Mouse (Mus musculus) hindbrain, embryonic 14.5 days (tissue): ENCODE measurements around the gene Med19. TPM values are rescaled to one million over a fixed set of nuclear protein-coding genes. Genes with fewer than 3 reads are reported as not detected.
"Not testable (repeated sequence)": the region's sequence is repeated elsewhere in the genome, so short reads cannot be mapped to it uniquely, and the experiment has no call there.

Experiments
- ATAC-seq: fragments of 200-750 bp; cut with Nextera tagmentation; 2 replicates; pipeline ENCODE4 v1.8.0; 2017; ENCODE audit warnings: moderate number of reproducible peaks, mild to moderate bottlenecking, moderate TSS enrichment, moderate library complexity; ENCODE audit not compliant: low FRiP score
- DNase-seq: peaks from one replicate; pipeline ENCODE4 v3.0.0-alpha.2; 2015; ENCODE audit warnings: low spot score
- H3K27ac ChIP-seq: fragments of 300-500 bp; sonication (generic); 2 replicates; pipeline ENCODE4 v1.5.1; 2014; ENCODE audit warnings: mild to moderate bottlenecking, moderate library complexity
- H3K27me3 ChIP-seq: fragments of 300-500 bp; sonication (generic); 2 replicates; pipeline ENCODE4 v1.6.1; 2014; ENCODE audit warnings: mild to moderate bottlenecking, low read length, mixed read lengths; ENCODE audit not compliant: control insufficient read depth, insufficient read depth
- H3K36me3 ChIP-seq: fragments of 300-500 bp; sonication (generic); replicated peaks from 2 replicates; pipeline ENCODE4 v1.6.1; 2014; ENCODE audit not compliant: control insufficient read depth, insufficient read depth
- H3K4me1 ChIP-seq: fragments of 300-500 bp; sonication (generic); replicated peaks from 2 replicates; pipeline ENCODE4 v1.6.1; 2014; ENCODE audit warnings: antibody characterized with exemption, low read length, mixed read lengths; ENCODE audit not compliant: control insufficient read depth, insufficient read depth
- H3K4me2 ChIP-seq: fragments of 300-500 bp; sonication (generic); replicated peaks from 2 replicates; pipeline ENCODE4 v1.6.1; 2014; ENCODE audit warnings: mild to moderate bottlenecking, moderate library complexity
- H3K4me3 ChIP-seq: fragments of 300-500 bp; sonication (generic); replicated peaks from 2 replicates; pipeline ENCODE4 v1.5.1; 2014; ENCODE audit warnings: mild to moderate bottlenecking, low read length
- H3K9ac ChIP-seq: fragments of 300-500 bp; sonication (generic); 2 replicates; pipeline ENCODE4 v1.6.1; 2014
- H3K9me3 ChIP-seq: fragments of 300-500 bp; sonication (generic); 2 replicates; pipeline ENCODE4 v1.6.1; 2016; ENCODE audit warnings: low read length; ENCODE audit not compliant: control insufficient read depth
- WGBS: fragments of 180-500 bp; shearing (Covaris S2); extraction: QIAGEN DNeasy Blood & Tissue Kit; methylation state at CpG from one replicate; pipeline ENCODE4 v1.1.7; 2014; 5-methylcytosine and 5-hydroxymethylcytosine counted together
- polyA plus RNA-seq: library from polyadenylated mRNA; unstranded; fragments of >200 nt; fragmentation: Nextera tagmentation; extraction: Ambion mirVana; gene quantifications from 2 replicates; pipeline ENCODE4 v1.2.1, GENCODE M21; 2014

The Med19 gene
- polyA plus RNA-seq, 1 experiment from 2014 or later: 61.3 TPM

DNA sequence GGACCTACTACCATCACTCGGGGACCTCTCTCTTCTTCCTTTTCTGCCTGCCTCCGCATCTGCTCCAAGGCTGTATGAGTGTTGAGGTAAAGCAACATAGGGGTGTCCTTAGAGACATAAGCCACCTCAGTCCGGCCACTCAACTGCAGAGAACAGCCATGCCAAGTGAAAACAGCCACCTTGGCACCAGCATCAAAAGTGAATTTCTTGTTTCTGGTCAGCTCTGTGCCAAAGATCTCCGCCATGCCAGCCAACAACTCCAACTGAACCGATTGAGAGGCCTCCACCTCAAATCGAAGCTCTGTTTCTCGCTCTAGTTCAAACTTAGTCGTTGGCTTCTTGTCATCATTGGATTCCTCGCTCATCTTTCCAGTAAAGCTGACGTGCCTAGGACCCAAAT lies 47.6 kb downstream of the Med19 start:
- Histone ChIP-seq H3K4me1 (peaks cover 13% of the 10 kb centered on the region), H3K9ac (no peak overlapping the region), H3K27me3 (no peaks in the 10 kb centered on the region), H3K4me2 (peak overlapping the region; percentile 97), H3K9me3 (no peaks in the 10 kb centered on the region), H3K4me3 (no peak overlapping the region), H3K36me3 (peaks cover 41% of the 10 kb centered on the region), H3K27ac (no peak overlapping the region)
- DNase-seq (no peak), ATAC-seq (no peak)
- WGBS: 94% methylated on average over 10 of the region's 10 CpGs

DNA sequence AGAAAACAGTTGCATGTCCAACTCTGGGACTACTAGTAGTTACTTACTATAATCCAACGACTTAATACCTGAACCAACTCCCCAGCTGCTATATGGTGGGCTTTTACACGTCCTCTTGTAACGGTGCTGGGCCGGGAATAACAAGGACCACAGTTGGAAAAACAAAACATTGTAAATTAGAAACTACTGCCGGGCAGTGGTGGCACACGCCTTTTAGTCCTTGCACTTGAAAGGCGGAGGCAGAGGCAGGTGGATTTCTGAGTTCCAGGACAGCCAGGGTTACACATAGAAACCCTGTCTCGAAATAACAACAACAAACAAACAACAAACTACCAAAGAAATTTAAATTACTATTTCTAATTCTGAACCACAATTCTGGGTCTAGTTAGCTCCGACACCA lies 48.5 kb downstream of the Med19 start:
- Histone ChIP-seq H3K4me1 (peaks cover 13% of the 10 kb centered on the region), H3K4me2 (peak overlapping the region; percentile 97), H3K27me3 (no peaks in the 10 kb centered on the region), H3K36me3 (peaks cover 32% of the 10 kb centered on the region), H3K9ac (peak overlapping the region; percentile 57), H3K4me3 (peak overlapping the region; percentile 61), H3K9me3 (no peaks in the 10 kb centered on the region), H3K27ac (no peak overlapping the region)
- ATAC-seq (0 out of 2 replicates have a peak, but pooled peaks have one; percentile 15), DNase-seq (no peak)
- 5% methylated on average over 9 of the region's 9 CpGs for WGBS

GRCm38 (mm10) chr2:84727172-84727858 lies 49.1 kb downstream of the Med19 start, which contains the start of gene Clp1:
Gene Clp1, minus strand, starts transcription at chr2:84727350.
- peak; percentile 97 for DNase-seq
- under 1% methylated on average over 39 of the region's 39 CpGs for WGBS
- H3K4me2 ChIP-seq: peak within 1 kb of the TSS; percentile 97

GRCm38 (mm10) chr2:84728191-84728590 lies 50.0 kb downstream of the Med19 start:
- H3K27me3 ChIP-seq, DNase-seq, H3K27ac ChIP-seq, ATAC-seq, H3K9me3 ChIP-seq, H3K4me2 ChIP-seq, H3K9ac ChIP-seq, H3K4me3 ChIP-seq: not testable (repeated sequence)
- 82% methylated on average over 5 of the region's 5 CpGs for WGBS
- H3K36me3 ChIP-seq: peaks cover 22% of the 10 kb centered on the region
- peaks cover 14% of the 10 kb centered on the region for H3K4me1 ChIP-seq

More at GRCm38 (mm10) chr2:84727172-84727858, 49.1 kb downstream of the Med19 start, which contains the start of gene Clp1:
- H3K9ac ChIP-seq: peak within 1 kb of the TSS; percentile 57
- no peaks in the 10 kb centered on the region for H3K9me3 ChIP-seq
- H3K27me3 ChIP-seq: no peaks in the 10 kb centered on the region
- ATAC-seq: peak; percentile 95
- peaks cover 13% of the 10 kb centered on the region for H3K4me1 ChIP-seq
- H3K27ac ChIP-seq: peak within 1 kb of the TSS; percentile 75
- peaks cover 26% of the 10 kb centered on the region for H3K36me3 ChIP-seq
- peak within 1 kb of the TSS; percentile 61 for H3K4me3 ChIP-seq

GRCm38 (mm10) chr2:84731206-84731605 lies 53.0 kb downstream of the Med19 start:
- H3K27me3 ChIP-seq: no peaks in the 10 kb centered on the region
- H3K9ac ChIP-seq: no peak overlapping the region
- peaks cover 28% of the 10 kb centered on the region for H3K4me1 ChIP-seq
- no peaks in the 10 kb centered on the region for H3K9me3 ChIP-seq
- no peak overlapping the region for H3K4me2 ChIP-seq
- no peaks in the 10 kb centered on the region for H3K36me3 ChIP-seq
- 79% methylated on average over 3 of the region's 3 CpGs for WGBS
- no peak overlapping the region for H3K27ac ChIP-seq
- H3K4me3 ChIP-seq: no peak overlapping the region
- no peak for DNase-seq
- ATAC-seq: no peak

DNA sequence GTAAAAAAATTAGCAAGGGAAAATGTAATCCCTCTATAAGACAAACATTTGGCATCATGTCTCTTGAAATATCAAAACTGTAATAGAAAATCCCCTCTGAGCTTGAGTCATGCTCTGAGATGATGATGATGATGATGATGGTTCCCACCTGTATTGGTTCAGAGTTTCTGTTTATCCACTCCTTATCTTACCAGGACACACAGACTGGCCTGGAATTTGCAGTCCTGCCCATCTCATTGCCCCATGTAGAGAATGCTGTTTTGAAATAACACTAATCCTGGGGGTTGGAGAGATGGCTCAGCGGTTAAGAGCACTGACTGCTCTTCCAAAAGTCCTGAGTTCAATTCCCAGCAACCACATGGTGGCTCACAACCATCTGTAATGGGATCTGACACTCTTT lies 54.2 kb downstream of the Med19 start:
- no peak overlapping the region for H3K4me3 ChIP-seq
- no peaks in the 10 kb centered on the region for H3K36me3 ChIP-seq
- H3K27me3 ChIP-seq: no peaks in the 10 kb centered on the region
- H3K9ac ChIP-seq: no peak overlapping the region
- H3K4me2 ChIP-seq: no peak overlapping the region
- DNase-seq (no peak), ATAC-seq (no peak)
- WGBS: 83% methylated on average over 1 of the region's 1 CpGs
- peaks cover 34% of the 10 kb centered on the region for H3K4me1 ChIP-seq
- no peaks in the 10 kb centered on the region for H3K9me3 ChIP-seq
- no peak overlapping the region for H3K27ac ChIP-seq

DNA sequence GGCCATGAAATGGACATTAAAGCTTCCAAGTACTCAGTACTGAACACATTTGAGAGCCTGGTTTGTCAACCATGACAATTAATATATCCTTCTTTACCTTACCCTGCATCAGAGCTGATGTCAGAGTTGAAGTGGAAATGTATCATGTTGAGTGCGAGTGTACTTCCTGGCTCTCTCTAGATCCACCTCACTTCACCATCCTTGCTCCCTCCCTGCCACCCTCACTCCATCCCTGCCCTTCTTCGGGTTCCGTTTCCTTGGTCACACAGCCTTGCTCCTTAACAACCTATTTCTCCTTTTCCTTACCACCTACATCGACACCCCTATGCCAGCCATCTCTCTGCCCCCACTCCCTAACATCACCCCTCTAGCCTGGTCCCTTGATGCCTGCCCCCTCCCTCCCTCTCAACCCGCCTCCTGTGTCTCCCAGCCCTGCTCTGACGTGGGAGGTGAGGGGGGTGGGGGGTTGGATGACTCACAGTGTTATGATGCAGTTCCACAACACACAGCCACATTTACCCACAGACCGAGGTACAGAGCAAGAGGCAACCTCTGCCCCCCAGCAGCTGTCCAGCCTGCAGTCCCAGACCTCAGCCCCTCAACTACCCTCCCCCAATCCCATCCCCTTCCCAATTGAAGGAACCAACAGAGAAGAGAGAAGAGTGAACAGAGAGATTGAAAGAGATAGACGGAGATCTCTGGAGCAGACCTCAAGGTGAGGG lies 55.5 kb downstream of the Med19 start, which contains the start of gene Ypel4:
Gene Ypel4, plus strand, starts transcription at position 480 of the 722 bp plus-strand sequence.
- Histone ChIP-seq H3K9me3 (no peaks in the 10 kb centered on the region), H3K9ac (peak within 1 kb of the TSS; percentile 91), H3K27me3 (no peaks in the 10 kb centered on the region), H3K4me1 (peaks cover 45% of the 10 kb centered on the region), H3K36me3 (no peaks in the 10 kb centered on the region), H3K4me2 (peak within 1 kb of the TSS; percentile 68), H3K27ac (peak within 1 kb of the TSS; percentile 89), H3K4me3 (peak within 1 kb of the TSS; percentile 56)
- DNase-seq (peak; percentile 72), ATAC-seq (peak; percentile 77)
- 3% methylated on average over 8 of the region's 8 CpGs for WGBS

GRCm38 (mm10) chr2:84734351-84734864 lies 56.2 kb downstream of the Med19 start:
- WGBS: under 1% methylated on average over 11 of the region's 11 CpGs
- H3K36me3 ChIP-seq: no peaks in the 10 kb centered on the region
- H3K27ac ChIP-seq: peak overlapping the region; percentile 89
- H3K9ac ChIP-seq: peak overlapping the region; percentile 91
- H3K4me1 ChIP-seq: peaks cover 49% of the 10 kb centered on the region
- H3K4me3 ChIP-seq: peak overlapping the region; percentile 56
- DNase-seq (peak; percentile 71), ATAC-seq (peak; percentile 61)
- H3K27me3 ChIP-seq: no peaks in the 10 kb centered on the region
- no peaks in the 10 kb centered on the region for H3K9me3 ChIP-seq
- H3K4me2 ChIP-seq: peak overlapping the region; percentile 68

GRCm38 (mm10) chr2:84734919-84735318 lies 56.7 kb downstream of the Med19 start:
- DNase-seq (peak; percentile 33), ATAC-seq (no peak)
- H3K27ac ChIP-seq: peak overlapping the region; percentile 89
- H3K4me1 ChIP-seq: peaks cover 52% of the 10 kb centered on the region
- peak overlapping the region; percentile 68 for H3K4me2 ChIP-seq
- peak overlapping the region; percentile 91 for H3K9ac ChIP-seq
- WGBS: 0% methylated on average over 2 of the region's 2 CpGs
- H3K27me3 ChIP-seq: no peaks in the 10 kb centered on the region
- H3K9me3 ChIP-seq: no peaks in the 10 kb centered on the region
- H3K4me3 ChIP-seq: peak overlapping the region; percentile 56
- no peaks in the 10 kb centered on the region for H3K36me3 ChIP-seq
